Mouse (Mus musculus) megakaryocyte, embryonic 14.5 days (primary cell): ENCODE results near the gene Tmem229b.
"Not testable (repeated sequence)": the region's sequence is repeated elsewhere in the genome, so short reads cannot be mapped to it uniquely, and the experiment has no call there.

Source experiments
- FLI1 ChIP-seq: IDR thresholded peaks from 2 replicates; pipeline ENCODE4 v1.6.1; 2012; ENCODE audit warnings: low read length, inconsistent platforms, mixed read lengths
- GATA1 ChIP-seq: IDR thresholded peaks from 3 replicates; pipeline ENCODE4 v1.6.1; 2012; ENCODE audit warnings: mixed read lengths, low read length, inconsistent platforms, borderline replicate concordance

- not testable (repeated sequence) for TF ChIP-seq GATA1, FLI1
Observed at GRCm38 (mm10) chr12:78922977-78923376, 84.5 kb downstream of the Tmem229b start.
